Mouse (Mus musculus) bone marrow, adult 2 months (tissue): ENCODE results near the gene Prdm16. TPM values are rescaled to one million over a fixed set of nuclear protein-coding genes. Genes with fewer than 3 reads are reported as not detected.

ENCODE experiments used
- H3K27ac ChIP-seq: fragments of 200-500 bp; 2 replicates; pipeline ENCODE4 v1.5.1; 2012; ENCODE audit warnings: low read depth, mild to moderate bottlenecking, control low read depth, inconsistent platforms, low read length; ENCODE audit not compliant: control insufficient read depth, poor library complexity, insufficient read depth
- H3K4me1 ChIP-seq: fragments of 200-500 bp; 2 replicates; pipeline ENCODE4 v1.6.1; 2011; ENCODE audit warnings: low read length; ENCODE audit not compliant: control insufficient read depth, insufficient read depth
- H3K4me3 ChIP-seq: fragments of 200-500 bp; replicated peaks from 2 replicates; pipeline ENCODE3; 2011; ENCODE audit warnings: mild to moderate bottlenecking, low read depth, low read length, control low read depth; ENCODE audit not compliant: control insufficient read depth
- CTCF ChIP-seq: fragments of 200-500 bp; IDR thresholded peaks from 2 replicates; pipeline ENCODE4 v1.5.1; 2011; ENCODE audit warnings: low read length, control low read depth; ENCODE audit not compliant: control insufficient read depth, insufficient read depth
- POLR2A ChIP-seq: fragments of 200-500 bp; IDR thresholded peaks from 2 replicates; pipeline ENCODE4 v1.6.1; 2011; ENCODE audit warnings: low read depth, mild to moderate bottlenecking, control low read depth, low read length, borderline replicate concordance; ENCODE audit not compliant: control insufficient read depth
- WGBS: fragments of 180-500 bp; shearing (Covaris S2); methylation state at CpG from one replicate; pipeline ENCODE4 v1.1.7; 2018; 5-methylcytosine and 5-hydroxymethylcytosine counted together
- polyA plus RNA-seq: library from polyadenylated mRNA; stranded (reverse); fragments of >200 nt; gene quantifications from 2 replicates; pipeline ENCODE4 v1.2.4, GENCODE M21; 2011; ENCODE audit warnings: low replicate concordance; ENCODE audit not compliant: missing spikeins, insufficient read depth, insufficient read length

Gene Prdm16
- polyA plus RNA-seq, 1 experiment = 0.70 TPM

DNA sequence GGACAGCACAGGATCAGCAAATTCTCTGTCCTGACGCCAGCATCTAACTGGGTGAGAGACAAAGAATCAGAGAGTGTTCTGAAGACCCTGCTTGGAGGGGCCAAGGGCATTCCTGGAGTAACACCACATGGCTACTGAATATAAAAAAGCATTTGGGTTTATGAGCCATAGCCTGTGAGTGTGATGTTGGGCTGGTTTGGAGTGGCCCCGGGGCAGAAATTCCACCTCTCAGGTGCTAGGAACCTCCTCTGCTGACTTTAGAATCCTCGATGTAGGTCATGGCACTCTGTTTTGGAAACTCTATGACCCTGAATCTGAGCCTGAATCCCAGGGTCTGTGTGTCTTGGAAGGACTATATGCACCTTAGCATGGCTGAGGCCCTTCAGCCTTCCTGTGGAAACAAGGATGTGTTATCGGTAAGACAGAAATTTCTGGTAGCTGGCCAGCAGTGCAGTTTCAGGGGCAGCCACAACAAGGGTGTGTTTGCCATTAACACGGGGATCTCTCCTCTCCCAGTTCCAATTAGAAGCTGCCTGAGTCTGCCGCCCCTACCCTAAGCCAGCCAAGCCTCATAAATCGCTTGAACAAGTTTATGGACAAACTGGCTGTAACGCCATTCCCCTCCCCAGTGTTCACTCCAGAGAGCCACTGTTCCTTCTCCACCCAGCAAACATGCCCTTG, 34.7 kb upstream of the Prdm16 start:
- Histone ChIP-seq H3K27ac (no peak overlapping the region), H3K4me3 (no peak overlapping the region), H3K4me1 (no peaks in the 10 kb centered on the region)
- 73% methylated on average over 8 of the region's 8 CpGs for WGBS
- no peak for TF ChIP-seq CTCF
- no peak for TF ChIP-seq POLR2A

DNA sequence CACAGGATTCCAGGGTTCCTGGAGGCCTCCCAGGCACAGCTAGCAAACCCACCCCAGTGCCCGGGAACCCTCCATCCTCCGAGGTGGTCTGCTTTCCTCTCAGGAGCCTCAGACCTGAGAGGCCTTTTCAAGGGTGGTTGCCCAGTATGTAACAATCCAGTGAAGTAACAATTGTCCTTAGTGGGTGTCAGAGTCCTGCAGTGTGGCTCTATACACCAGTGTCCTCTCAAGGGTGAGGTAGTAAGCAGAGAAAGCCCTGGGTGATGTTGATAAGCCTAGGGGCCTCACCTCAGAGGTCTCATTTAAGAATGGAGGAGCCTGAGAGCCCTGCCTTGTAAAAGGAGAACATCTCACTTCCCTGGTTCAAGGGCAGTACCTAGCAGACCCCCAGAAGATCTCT, 31.1 kb upstream of the Prdm16 start, which contains the start of gene Actrt2:
Actrt2 (minus strand) TSS at position 101 of the 400 bp plus-strand sequence.
- H3K4me3 ChIP-seq = no peak within 1 kb of the TSS
- no peak within 1 kb of the TSS for H3K27ac ChIP-seq
- no peaks in the 10 kb centered on the region for H3K4me1 ChIP-seq
- no peak for TF ChIP-seq POLR2A
- TF ChIP-seq CTCF = no peak
- 91% methylated on average over 2 of the region's 2 CpGs for WGBS

DNA sequence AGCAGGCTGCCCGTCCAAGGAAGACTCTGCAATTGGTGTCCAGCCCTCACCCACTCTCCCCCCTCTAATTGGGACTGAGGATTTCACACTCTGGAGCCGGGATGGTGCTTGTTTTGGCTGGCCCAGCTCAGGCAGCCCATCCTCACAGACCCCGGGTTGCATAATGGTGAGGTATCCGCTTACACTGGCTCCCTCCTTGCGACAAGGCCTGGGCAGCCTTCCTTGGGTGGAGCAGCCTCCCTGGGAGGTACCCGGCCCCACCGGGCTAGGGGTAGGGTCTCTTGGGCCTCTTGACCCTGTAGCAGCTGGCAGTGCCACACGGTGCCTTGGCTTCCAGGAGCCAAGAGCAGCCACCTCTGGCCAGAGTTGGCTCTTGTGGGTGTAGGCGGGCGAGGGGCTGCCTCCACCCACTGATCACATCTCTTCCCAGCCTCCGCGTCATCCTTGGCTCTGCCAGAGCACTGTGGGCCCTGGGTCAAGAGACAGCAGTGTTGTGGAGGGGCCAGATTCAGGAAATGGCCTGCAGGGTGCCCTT, 26.1 kb upstream of the Prdm16 start:
- H3K4me3 ChIP-seq = no peak overlapping the region
- WGBS = 83% methylated on average over 12 of the region's 12 CpGs
- TF ChIP-seq POLR2A = no peak
- no peak overlapping the region for H3K27ac ChIP-seq
- no peaks in the 10 kb centered on the region for H3K4me1 ChIP-seq

DNA sequence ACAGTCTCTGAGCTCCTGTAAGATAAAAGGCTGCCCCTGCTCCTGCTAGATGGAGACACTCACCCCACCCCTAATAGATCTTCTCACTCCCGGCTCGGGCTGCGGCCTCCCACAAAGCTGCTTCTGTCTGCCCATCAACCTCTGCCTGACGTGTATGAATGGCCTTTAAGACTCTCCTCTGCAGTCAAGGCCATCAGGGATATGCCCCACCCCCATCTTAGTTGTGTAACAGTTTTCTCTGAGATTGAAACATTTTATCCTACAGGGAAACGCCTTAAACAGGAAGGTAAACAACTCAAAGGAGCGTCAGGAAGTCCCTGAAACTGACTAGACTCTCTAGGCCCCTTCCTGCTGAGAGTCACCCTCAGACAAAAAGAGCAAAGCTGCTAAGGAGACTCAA, 24.6 kb upstream of the Prdm16 start:
- Histone ChIP-seq H3K4me1 (no peaks in the 10 kb centered on the region), H3K4me3 (no peak overlapping the region), H3K27ac (no peak overlapping the region)
- 66% methylated on average over 6 of the region's 6 CpGs for WGBS
- TF ChIP-seq POLR2A (no peak), CTCF (no peak)

DNA sequence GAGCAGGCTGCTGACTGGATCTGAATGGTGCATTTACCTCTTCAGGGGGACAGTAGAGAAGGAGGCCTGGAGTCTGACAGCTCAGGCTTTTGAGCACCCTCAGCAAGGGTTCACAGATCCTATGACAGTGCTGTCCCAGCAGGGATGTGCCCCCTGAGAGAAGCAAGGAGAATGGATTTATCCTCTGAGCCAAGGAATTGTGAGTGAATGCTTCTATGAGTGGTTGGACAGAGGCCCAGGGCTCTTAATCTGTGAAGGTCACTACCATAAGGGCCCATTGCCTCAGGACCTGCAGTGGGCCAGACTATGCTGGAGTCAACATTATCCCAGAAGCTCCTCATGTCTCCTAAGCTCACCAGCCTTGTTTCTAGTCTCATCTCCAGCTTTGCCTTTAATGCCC, 23.4 kb upstream of the Prdm16 start:
- H3K4me3 ChIP-seq = no peak overlapping the region
- H3K4me1 ChIP-seq = no peaks in the 10 kb centered on the region
- H3K27ac ChIP-seq = no peak overlapping the region
- TF ChIP-seq CTCF (no peak), POLR2A (no peak)

DNA sequence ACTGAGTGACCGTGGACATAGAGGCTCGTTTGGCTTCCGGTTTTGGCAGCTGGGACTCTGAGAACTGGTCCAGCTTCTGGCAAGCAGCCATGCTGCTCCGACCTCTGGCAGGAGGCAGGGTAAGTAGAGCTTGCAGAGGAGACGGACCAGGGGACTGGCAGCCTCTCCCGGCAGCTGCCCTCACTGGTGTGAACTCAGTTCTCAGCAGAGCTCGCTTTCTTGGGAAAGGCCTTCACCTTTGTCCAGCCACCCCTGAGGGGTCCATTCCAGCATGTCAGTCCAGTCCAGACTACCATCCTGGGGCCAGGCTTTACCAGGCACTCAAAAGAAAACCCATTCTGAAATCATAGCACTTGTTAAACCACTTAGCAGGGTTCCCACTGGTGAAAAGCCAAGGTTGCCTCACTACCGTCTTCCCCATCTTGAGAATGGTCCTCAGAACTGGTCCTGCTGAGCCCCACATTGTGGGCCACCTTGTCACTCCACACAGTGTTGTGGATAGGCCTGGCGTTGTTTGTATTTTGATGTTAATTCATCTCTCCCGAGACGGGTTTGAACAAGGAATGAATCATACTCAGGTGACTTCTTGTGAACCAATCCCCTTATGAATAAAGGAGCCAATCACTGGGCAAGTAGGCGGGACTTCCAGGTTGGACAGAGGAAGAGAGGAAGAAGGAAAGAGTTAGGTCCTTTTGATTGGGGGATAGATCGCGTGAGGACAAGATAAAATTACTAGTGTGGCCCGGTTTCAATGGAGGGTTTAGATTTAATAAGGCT, 18.6 kb upstream of the Prdm16 start:
- WGBS = 83% methylated on average over 15 of the region's 15 CpGs

DNA sequence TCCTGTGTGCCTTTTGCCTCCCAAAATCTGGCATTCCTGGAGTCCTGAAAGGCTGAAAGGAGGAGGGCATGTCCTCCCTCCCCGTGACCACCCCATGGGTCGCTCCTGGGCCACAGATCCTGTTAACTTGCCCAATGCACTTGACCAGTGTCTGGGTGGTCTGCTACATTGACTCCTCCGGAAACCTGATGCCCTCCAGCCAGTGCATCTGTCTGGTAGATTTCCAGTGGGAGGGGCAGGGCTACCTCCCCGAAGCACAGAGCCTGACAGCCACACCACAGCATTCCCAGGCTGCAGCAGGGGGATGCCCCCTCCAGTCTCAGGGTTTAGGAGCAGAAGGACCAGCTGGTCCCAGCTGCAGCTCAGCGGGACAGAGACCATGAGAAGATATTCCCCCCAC, 15.8 kb upstream of the Prdm16 start:
- TF ChIP-seq POLR2A = no peak
- no peak for TF ChIP-seq CTCF
- no peak overlapping the region for H3K27ac ChIP-seq
- H3K4me1 ChIP-seq = no peaks in the 10 kb centered on the region
- H3K4me3 ChIP-seq = no peak overlapping the region
- WGBS = 53% methylated on average over 5 of the region's 5 CpGs

More for the DNA sequence above, 18.6 kb upstream of the Prdm16 start:
- no peaks in the 10 kb centered on the region for H3K4me1 ChIP-seq
- H3K4me3 ChIP-seq = no peak overlapping the region
- TF ChIP-seq CTCF = no peak
- no peak for TF ChIP-seq POLR2A
- H3K27ac ChIP-seq = no peak overlapping the region

DNA sequence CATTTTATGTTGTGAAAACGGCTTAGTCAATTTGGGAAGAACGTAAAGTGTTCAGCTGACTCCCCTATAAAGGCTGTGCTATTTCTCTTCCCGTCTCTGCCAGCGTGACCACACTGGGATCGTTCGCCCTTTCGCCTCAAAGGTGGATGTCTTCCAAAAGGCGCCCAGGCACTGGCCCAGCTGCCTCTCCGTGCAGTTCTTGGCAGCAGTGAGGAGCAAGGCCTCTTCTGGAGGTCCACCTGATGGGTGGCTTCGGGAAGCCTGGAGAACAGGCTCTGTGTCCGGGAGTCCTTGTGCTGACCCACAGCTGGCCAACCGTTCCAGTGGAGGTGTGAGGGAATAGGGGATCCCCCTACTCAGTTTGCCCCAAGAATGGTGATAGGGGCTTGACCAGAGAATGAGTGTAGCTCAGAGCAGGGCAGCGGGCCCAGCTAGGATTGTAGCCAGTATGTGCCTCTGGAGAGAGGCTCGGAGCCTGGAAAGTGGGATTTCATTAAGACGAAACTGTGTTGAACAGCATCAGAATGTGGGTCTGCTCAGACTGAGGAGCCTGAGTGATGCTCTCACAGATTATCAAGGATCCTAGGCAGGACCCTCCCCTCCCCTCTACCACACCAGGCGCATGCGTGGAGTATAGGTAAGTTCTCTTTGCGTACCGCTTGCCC, 12.5 kb upstream of the Prdm16 start:
- TF ChIP-seq POLR2A (no peak), CTCF (no peak)
- Histone ChIP-seq H3K4me3 (no peak overlapping the region), H3K4me1 (no peaks in the 10 kb centered on the region), H3K27ac (no peak overlapping the region)
- WGBS = 82% methylated on average over 19 of the region's 19 CpGs
